Mouse (Mus musculus) erythroblast, embryonic 14.5 days (primary cell): ENCODE measurements around the gene Tbc1d2. TPM values are rescaled to one million over a fixed set of nuclear protein-coding genes. Genes with fewer than 3 reads are reported as not detected.

ENCODE experiments used
- H3K27me3 ChIP-seq: 2 replicates; pipeline ENCODE4 v1.6.1; 2012; ENCODE audit warnings: inconsistent platforms; ENCODE audit not compliant: control insufficient read depth
- H3K36me3 ChIP-seq: 2 replicates; pipeline ENCODE4 v1.6.1; 2012; ENCODE audit warnings: mild to moderate bottlenecking, inconsistent platforms; ENCODE audit not compliant: control insufficient read depth
- H3K4me1 ChIP-seq: 2 replicates; pipeline ENCODE4 v1.6.1; 2012; ENCODE audit warnings: inconsistent platforms; ENCODE audit not compliant: control insufficient read depth
- H3K4me3 ChIP-seq: replicated peaks from 2 replicates; pipeline ENCODE3; 2012; ENCODE audit warnings: moderate library complexity, mild to moderate bottlenecking, inconsistent platforms
- H3K9me3 ChIP-seq: 2 replicates; pipeline ENCODE4 v1.6.1; 2012; ENCODE audit warnings: low read length, inconsistent platforms, mixed read lengths; ENCODE audit not compliant: control insufficient read depth
- GATA1 ChIP-seq: IDR thresholded peaks from 2 replicates; pipeline ENCODE4 v1.6.1; 2012; ENCODE audit warnings: low read length, inconsistent platforms, mixed read lengths
- TAL1 ChIP-seq: IDR thresholded peaks from 3 replicates; pipeline ENCODE4 v1.6.1; 2012; ENCODE audit warnings: low read length, inconsistent platforms, mixed read lengths
- polyA plus RNA-seq: library from polyadenylated mRNA; stranded (reverse); fragments of >175 nt; gene quantifications from 2 replicates; pipeline ENCODE4 v1.2.3, GENCODE M21; 2012

Tbc1d2 gene
- polyA plus RNA-seq, 1 experiment = 0.03 TPM

GRCm38 (mm10) chr4:46675272-46675785 lies 25.3 kb upstream of the Tbc1d2 start:
- no peaks in the 10 kb centered on the region for H3K36me3 ChIP-seq
- no peaks in the 10 kb centered on the region for H3K27me3 ChIP-seq
- H3K9me3 ChIP-seq = peaks cover 2% of the 10 kb centered on the region; the same call in 1 of the 2 replicates
- peaks cover 10% of the 10 kb centered on the region for H3K4me1 ChIP-seq
- TF ChIP-seq GATA1 = no peak
- no peak for TF ChIP-seq TAL1
- H3K4me3 ChIP-seq = no peak overlapping the region

GRCm38 (mm10) chr4:46668620-46669019 lies 18.6 kb upstream of the Tbc1d2 start:
- no peaks in the 10 kb centered on the region for H3K36me3 ChIP-seq
- H3K4me1 ChIP-seq = peaks cover 8% of the 10 kb centered on the region
- H3K9me3 ChIP-seq = peaks cover 2% of the 10 kb centered on the region; the same call in 1 of the 2 replicates
- peaks cover 7% of the 10 kb centered on the region for H3K27me3 ChIP-seq
- H3K4me3 ChIP-seq = no peak overlapping the region
- TF ChIP-seq TAL1 (no peak), GATA1 (no peak)

- no peaks in the 10 kb centered on the region for H3K9me3 ChIP-seq
- H3K4me1 ChIP-seq = peaks cover 8% of the 10 kb centered on the region
These were observed 16.4 kb upstream of the Tbc1d2 start for GRCm38 (mm10) chr4:46666420-46666819.

GRCm38 (mm10) chr4:46665371-46665774 lies 15.4 kb upstream of the Tbc1d2 start:
- no peak overlapping the region for H3K4me3 ChIP-seq
- no peaks in the 10 kb centered on the region for H3K36me3 ChIP-seq
- TF ChIP-seq TAL1 = no peak
- TF ChIP-seq GATA1 = no peak
- peaks cover 8% of the 10 kb centered on the region for H3K4me1 ChIP-seq
- no peaks in the 10 kb centered on the region for H3K9me3 ChIP-seq
- H3K27me3 ChIP-seq = peaks cover 9% of the 10 kb centered on the region

More at GRCm38 (mm10) chr4:46666420-46666819, 16.4 kb upstream of the Tbc1d2 start:
- TF ChIP-seq TAL1 (no peak), GATA1 (no peak)
- Histone ChIP-seq H3K36me3 (no peaks in the 10 kb centered on the region), H3K27me3 (peaks cover 8% of the 10 kb centered on the region), H3K4me3 (no peak overlapping the region)

GRCm38 (mm10) chr4:46664123-46665009 lies 14.4 kb upstream of the Tbc1d2 start:
- H3K36me3 ChIP-seq = no peaks in the 10 kb centered on the region
- peak overlapping the region; percentile 25 for H3K4me3 ChIP-seq
- peaks cover 14% of the 10 kb centered on the region for H3K27me3 ChIP-seq
- peaks cover 8% of the 10 kb centered on the region for H3K4me1 ChIP-seq
- no peaks in the 10 kb centered on the region for H3K9me3 ChIP-seq
- TF ChIP-seq TAL1 (no peak), GATA1 (no peak)

GRCm38 (mm10) chr4:46661433-46661832 lies 11.4 kb upstream of the Tbc1d2 start:
- TF ChIP-seq GATA1 = no peak
- TF ChIP-seq TAL1 = no peak
- peaks cover 14% of the 10 kb centered on the region for H3K27me3 ChIP-seq
- no peaks in the 10 kb centered on the region for H3K36me3 ChIP-seq
- H3K9me3 ChIP-seq = no peaks in the 10 kb centered on the region
- no peak overlapping the region for H3K4me3 ChIP-seq
- H3K4me1 ChIP-seq = peaks cover 8% of the 10 kb centered on the region

GRCm38 (mm10) chr4:46658946-46659345 lies 8.9 kb upstream of the Tbc1d2 start:
- TF ChIP-seq GATA1 = no peak
- Histone ChIP-seq H3K4me3 (no peak overlapping the region), H3K9me3 (no peaks in the 10 kb centered on the region), H3K4me1 (no peaks in the 10 kb centered on the region), H3K27me3 (peaks cover 11% of the 10 kb centered on the region), H3K36me3 (no peaks in the 10 kb centered on the region)

GRCm38 (mm10) chr4:46657116-46657515 lies 7.1 kb upstream of the Tbc1d2 start:
- no peak for TF ChIP-seq GATA1
- no peak for TF ChIP-seq TAL1
- Histone ChIP-seq H3K9me3 (no peaks in the 10 kb centered on the region), H3K36me3 (no peaks in the 10 kb centered on the region)

GRCm38 (mm10) chr4:46655956-46656355 lies 5.9 kb upstream of the Tbc1d2 start:
- H3K27me3 ChIP-seq = peaks cover 34% of the 10 kb centered on the region
- H3K9me3 ChIP-seq = no peaks in the 10 kb centered on the region
- peaks cover 1% of the 10 kb centered on the region for H3K4me1 ChIP-seq
- H3K4me3 ChIP-seq = no peak overlapping the region
- H3K36me3 ChIP-seq = no peaks in the 10 kb centered on the region
- no peak for TF ChIP-seq TAL1
- TF ChIP-seq GATA1 = no peak

More at GRCm38 (mm10) chr4:46657116-46657515, 7.1 kb upstream of the Tbc1d2 start:
- H3K4me3 ChIP-seq = no peak overlapping the region
- no peaks in the 10 kb centered on the region for H3K4me1 ChIP-seq
- peaks cover 25% of the 10 kb centered on the region for H3K27me3 ChIP-seq
